Comparison of ENCODE assay signal across 1 mouse cellular context in the genomic region with DNA sequence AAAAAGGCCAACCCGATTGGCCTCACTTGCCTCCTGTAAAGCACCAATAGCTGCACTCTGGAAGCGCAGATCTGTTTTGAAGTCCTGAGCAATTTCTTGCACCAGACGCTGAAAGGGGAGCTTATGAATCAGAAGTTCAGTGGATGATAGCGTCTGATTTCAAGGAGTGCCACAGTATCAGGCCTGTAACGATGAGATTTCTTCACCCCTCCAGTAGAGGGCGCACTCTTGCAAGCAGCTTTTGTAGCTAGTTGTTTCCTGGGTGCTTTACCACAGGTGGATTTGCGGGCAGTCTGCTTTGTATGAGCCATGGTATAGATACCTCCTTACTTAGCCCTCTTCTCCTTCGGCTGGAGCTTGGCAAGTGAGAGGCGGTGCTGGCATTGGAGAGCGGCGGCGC. TPM values are rescaled to one million over a fixed set of nuclear protein-coding genes. Genes with fewer than 3 reads are reported as not detected.
"Had no signal": no experiment of that assay in that cellular context is flagged by ENCODE, and none has a peak within 500 bp of the region (broad histone marks: within the 10 kb centered on the region; RNA-seq: fewer than 3 reads in every experiment).

No protein-coding gene starts in this region.

RNA-seq across cellular contexts. Expression of gene Nid1, which starts 18.5 kb away (rescaled TPM):
- total RNA-seq: megakaryocyte, adult 5-6 weeks had no signal
